Mouse (Mus musculus): ENCODE results near the gene Bcam.

DNA sequence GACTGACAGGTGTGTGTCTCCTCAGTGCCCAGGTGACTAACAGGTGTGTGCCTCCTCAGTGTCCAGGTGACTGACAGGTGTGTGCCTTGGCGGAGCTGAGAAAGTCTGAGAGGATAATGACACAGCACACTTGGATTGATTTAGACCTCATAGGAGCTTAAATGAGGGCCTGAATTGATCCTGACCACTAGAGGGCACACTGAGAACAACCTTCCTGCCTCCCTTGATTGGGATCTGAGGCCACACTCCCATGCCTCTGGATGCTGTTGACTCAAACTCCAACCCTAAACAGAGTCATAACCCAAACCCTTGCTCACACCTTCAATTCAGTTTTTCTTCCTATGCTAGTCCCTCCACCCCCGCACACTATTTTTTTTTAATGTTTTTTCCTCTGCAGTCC lies 29.9 kb upstream of the Bcam start:
- no peak for TF ChIP-seq POLR2A (IDR thresholded peaks at IDR 0.05; ENCODE audit: insufficient read length, low read depth)
- no peak for TF ChIP-seq CEBPB (IDR thresholded peaks at IDR 0.05; ENCODE audit: insufficient read depth, poor library complexity, severe bottlenecking)
- TF ChIP-seq USF1 (IDR thresholded peaks at IDR 0.05; ENCODE audit: low read depth), result no peak
- no peak for TF ChIP-seq TCF12 (IDR thresholded peaks at IDR 0.05; ENCODE audit: insufficient read depth, poor library complexity, severe bottlenecking)
- TF ChIP-seq REST (IDR thresholded peaks at IDR 0.05; ENCODE audit: insufficient read depth, insufficient read length), result no peak
- no peak for TF ChIP-seq MAX (IDR thresholded peaks at IDR 0.05; ENCODE audit: low read depth)
- no peak for TF ChIP-seq E2F4 (IDR thresholded peaks at IDR 0.05; ENCODE audit: insufficient read depth)
- no peak for TF ChIP-seq POLR2AphosphoS2 (IDR thresholded peaks at IDR 0.05; ENCODE audit: insufficient read length, low read depth)
- no peak for TF ChIP-seq TCF3 (IDR thresholded peaks at IDR 0.05; ENCODE audit: insufficient read length, low read depth)
- no peak for TF ChIP-seq MYOD1 (IDR thresholded peaks at IDR 0.05; ENCODE audit: control insufficient read depth in 1 of 3, insufficient read length in 2 of 3, low read depth in 2 of 3)
